Mouse (Mus musculus) G1E-ER4 (cell line): Measurements from ENCODE around the gene B4galt5. TPM values are rescaled to one million over a fixed set of nuclear protein-coding genes. Genes with fewer than 3 reads are reported as not detected.

Source experiments
- GATA1 ChIP-seq: IDR thresholded peaks from one replicate; pipeline ENCODE4 v1.8.0; 2012; ENCODE audit warnings: low read length, inconsistent platforms
- polyA plus RNA-seq: library from polyadenylated mRNA; stranded (reverse); fragments of >175 nt; gene quantifications from 2 replicates; pipeline ENCODE4 v1.2.3, GENCODE M21; 2012

B4galt5 gene
- polyA plus RNA-seq, 1 experiment: not detected

DNA sequence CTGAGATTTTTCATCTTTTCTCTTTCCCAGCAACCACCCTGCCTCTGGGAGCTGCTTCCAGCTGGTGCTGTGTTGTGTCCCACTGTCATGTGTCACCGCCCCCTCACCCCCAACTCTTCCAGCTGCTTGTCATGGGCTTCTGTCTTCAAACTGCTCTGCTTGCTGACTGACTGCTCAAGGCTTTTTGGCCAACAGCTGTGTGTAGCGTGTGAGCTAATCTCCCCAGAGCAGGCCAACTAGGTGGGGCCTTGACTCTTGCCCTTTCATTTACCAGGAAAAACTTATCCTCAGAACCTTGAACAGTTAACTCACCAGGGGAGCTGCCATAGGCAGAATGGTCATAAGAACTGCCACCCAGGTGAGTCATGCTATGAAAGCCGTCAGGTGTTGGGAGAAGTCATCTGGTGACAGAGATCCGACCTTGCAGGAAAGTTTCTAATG, 56.8 kb downstream of the B4galt5 start:
- no peak for TF ChIP-seq GATA1

DNA sequence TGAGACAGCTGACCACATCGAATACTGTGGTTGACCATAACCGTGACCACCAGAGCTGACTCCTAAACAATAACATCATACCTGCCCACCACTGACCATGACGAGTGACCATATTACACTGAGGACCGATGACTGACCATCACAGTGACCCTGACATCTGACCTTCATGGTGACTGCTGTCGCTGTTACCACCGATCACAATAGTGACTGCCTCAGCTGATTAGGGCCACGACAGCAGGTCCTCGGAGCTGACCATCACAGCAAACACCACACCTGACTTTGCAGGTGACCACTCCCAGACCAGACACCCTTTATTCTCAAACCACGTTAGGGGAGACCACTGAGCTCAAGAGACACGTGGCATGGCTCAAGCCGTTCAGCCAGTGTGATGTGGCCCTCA, 57.3 kb downstream of the B4galt5 start:
- no peak for TF ChIP-seq GATA1

DNA sequence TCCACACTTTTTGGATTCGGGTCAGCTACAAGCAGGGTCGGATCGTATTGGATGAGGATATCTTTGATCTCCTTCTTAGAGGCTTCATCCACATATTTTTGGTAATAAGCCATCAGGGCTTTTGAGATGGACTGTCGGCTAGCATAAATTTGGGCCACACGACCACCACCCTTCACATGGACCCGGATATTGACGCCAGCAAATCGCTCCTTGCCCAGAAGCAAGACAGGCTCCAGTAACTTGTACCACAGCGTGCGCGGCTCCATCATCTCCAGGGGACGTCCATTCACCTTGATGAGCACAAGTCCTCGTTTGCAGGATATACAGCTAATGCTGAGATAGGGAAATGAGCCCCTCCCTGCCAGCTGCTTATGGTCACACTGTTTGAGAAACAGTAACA, 67.5 kb downstream of the B4galt5 start:
- no peak for TF ChIP-seq GATA1

DNA sequence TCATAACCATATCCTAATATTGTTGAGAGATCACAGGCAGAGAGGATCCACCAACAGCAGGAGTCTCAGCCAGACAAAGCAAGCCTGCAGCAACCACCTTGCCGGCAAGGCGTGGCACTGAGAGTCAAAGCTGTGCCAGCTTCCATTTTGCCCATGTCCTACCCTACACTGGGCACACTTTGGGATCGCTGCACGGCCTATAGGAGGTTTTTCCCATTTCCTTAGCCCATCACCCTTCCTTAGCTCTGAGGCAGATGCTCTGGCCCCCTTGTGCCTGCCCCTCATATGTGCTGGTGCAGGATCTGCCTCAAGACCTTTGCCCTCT, 68.0 kb downstream of the B4galt5 start:
- no peak for TF ChIP-seq GATA1

DNA sequence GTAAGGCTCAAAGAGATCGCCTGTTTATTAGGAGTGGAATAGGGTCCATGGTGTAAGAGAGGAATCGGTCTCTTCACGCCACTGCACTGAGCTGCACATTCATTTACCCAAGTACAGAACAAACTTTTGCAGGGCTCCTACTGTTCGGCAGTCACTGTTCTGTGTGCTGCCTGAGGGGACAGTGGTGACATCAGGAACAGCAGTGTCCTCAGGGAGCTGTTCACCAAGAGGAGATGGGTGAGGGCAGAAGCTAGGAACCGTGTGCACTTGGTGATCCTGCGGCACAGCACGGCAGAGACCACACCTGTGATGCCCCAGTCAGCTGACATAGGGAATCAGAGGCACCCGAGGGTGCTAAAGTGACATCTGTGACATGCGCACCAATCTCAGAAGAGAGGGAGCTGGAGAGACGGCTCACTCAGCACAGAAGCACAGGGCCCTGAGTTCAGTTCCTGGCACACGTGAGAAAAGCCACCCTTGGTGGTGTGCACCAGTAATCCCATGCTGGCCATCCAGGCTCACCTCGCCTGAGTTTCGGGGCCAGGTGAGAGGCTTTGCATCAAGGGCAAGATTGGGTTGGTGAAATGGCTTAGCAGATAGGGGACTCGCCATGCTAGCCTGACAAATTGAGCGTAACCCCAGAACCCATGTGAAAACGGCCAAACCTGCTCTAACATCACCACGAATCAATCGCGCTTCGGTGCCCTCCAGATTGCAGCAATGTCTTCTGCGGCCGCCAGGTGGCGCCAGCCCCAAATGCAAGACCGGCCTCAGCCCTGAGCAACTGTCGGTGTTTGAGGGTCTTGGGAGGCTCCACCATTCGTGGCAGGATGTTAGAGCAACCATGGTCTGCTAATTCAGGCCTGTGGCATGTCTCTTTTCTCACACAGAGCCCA, 68.6 kb downstream of the B4galt5 start:
- no peak for TF ChIP-seq GATA1

DNA sequence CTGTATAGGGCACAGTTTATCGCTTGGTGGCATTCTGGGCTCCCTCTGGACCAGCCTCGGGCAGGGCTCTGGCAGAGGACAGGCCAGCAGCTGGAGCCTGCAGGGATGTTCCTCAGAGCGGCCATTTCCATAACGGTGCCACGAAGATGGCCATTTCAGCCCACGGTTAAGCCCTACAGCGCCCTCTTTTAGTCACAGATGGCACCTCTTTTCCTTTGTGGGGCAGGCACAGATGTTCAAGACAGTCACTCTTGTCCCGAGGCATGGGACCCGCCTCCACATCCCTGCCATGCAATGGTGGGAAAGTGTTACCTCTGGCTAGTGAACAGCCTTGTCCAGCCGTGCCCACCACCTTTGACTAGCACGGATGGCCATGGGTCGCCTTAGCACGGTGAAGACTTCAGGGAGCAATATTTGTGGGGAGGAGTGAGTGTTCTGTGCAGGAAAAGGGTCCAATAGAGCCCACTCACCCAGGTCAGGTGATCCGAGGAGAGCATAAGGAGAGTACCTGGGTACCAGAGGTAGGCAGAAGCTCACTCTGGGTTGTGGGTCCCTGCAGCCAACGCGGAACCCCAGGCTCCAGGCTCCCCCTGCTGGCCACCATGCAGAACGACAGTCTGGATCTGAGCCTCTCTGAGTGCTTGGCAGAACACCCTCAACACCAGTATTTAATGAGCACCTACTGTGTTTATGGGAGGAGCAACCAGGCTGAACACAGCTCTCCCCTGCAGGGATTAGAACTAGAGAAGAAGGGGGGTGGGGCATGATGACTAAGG, 70.0 kb downstream of the B4galt5 start:
- TF ChIP-seq GATA1: no peak

DNA sequence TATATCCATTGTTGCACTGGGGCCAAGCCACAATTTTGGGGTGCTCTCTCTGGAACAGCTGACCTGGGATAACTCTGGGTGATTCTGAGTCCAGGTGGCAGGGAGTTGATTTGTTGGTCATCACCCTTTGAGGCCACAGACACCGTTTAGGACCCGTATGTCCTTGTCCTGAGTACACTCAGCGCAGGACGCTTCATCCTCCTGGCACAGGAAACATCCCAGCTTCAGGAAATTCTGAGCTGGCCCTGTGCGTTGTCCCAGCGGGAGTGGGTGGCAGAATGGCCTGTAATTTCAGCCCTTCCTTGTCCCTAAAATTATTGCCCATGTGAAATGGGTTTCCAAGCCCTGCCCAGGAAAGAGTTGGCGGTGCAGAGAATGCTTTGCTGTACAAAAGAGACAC, 71.0 kb downstream of the B4galt5 start:
- no peak for TF ChIP-seq GATA1

DNA sequence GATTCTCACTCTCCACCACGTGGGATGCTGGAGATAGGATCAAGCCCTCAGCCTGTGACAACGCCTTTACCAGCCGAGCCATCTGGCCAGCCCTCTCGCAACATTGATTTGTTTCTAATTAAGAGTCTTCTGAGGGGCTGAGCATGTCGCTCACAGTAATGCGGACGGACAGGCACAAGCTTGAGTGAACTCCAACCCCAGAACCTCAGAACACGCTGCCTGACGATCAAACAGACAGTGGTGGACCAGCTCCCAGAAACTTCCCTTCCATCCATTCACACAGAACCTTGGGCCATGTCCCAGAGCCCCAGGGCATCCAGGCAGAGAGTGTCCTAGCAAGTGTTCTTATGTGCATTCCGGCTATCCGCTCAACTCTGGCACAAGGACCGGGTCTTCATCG, 72.0 kb downstream of the B4galt5 start:
- TF ChIP-seq GATA1: no peak

DNA sequence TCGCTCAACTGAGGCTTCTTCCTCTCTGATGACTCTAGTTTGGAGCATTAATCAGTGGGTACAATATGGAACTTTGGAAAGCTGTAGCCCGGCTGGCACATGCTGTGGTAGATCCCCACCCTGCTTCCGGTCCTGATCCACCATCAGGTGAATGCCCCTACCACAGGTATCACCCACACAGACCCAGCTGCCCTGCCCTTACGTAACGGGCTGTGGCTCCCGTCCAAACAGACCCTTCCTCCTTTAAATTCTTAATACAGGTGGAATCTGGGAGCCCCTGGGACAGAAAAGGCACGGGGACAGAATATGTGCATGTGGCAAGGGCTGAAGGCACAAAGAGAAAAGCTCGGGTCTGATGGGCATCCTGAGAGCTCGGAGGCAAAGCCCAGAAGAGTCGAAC, 73.1 kb downstream of the B4galt5 start:
- TF ChIP-seq GATA1: no peak

DNA sequence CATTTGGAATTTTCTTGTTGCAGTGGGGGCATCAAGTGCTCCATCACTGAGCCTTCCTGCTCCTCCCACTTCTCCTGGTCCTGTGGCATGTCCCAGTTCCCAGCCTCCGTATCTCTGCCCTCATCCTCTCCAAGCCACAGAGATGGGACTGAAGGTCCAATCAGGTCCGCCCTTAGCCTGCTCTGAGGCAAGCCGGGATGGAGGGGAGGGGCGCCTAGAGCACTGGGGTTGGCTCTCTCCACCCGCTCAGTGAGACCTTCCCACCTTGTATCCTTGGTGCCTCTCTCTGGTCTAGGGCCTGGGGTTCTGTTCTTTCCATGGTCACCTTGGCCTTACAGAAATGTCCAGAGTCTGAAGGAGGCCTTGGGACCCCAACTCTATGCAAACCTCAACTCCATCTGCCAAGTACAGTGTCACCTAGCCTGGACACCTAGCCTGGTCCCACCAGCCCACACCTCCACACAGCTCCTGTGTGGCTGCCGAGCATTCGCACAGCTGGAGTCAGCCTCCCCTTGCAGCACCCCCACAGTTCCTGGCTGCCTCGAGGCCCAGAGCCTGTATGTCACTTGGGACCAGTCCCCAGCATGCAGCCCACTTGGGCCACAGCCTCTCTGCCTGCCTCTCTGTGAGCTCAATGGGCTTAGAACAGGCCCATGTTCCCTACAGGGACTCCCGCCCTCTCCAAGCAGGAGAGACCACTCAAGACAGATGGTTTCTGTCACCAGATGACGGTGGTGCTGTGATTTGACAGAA, 74.1 kb downstream of the B4galt5 start:
- TF ChIP-seq GATA1: no peak

DNA sequence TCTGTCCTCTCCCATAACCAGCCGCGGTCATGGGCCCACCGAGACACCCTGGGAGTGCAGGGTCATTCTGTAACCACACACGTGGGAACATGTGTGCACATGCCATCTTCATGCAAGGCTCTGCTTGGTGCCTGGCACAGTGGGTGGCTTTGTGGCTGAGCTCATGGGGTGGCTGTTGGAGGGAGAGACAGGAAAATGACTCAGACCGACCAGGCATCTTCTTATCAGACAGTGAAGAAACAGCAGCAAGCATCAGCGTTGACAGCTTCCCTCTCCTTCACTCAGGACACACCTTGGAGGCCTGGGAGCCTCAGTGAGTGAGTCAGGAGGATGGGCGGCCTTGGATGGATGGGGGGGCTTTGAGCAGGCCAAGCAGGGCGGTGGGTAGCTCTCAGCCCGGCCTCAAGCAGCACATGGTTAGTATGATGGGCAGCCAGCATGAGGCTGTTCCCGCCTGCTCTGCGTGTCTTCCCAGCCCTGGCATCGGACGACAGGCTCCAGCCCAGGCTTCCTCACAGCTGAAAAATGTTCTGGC, 75.7 kb downstream of the B4galt5 start:
- no peak for TF ChIP-seq GATA1

DNA sequence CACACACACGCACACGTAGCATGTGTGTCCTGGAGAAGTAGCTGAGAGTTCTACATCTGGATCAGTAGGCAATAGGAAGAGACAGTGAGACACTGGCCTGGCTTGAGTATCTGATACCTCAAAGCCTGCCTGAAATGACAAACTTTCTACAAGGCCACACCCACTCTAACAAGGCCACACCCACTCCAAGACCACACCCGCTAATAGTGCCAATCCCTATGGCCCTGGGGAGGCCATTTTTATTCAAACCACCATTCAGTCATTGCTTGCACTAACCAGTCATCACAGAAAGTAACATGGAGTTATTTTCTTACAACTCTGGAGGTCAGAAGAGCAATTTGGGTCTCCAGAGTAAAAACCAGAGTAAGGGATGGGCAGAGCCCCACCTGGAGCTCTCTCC, 76.3 kb downstream of the B4galt5 start:
- TF ChIP-seq GATA1: no peak

DNA sequence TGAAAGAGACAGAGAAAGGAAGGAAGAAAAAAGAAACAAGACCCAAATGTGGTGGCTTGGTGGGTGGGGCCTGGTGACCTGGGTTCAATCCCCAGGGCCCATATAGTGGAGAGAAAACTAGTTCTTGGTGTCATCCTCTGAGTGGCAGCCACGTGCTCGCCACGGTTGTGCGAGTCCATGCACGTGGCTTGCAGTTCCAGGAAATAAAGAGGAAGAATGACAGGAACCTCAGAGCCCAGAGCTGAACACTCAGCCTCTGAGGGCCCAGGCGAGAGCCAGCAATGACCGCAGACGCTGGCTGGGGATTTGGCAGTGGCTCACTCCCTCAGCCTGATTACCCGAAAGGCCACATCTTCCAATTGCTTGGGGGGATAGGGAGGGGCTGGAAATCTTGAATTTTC, 77.9 kb downstream of the B4galt5 start:
- no peak for TF ChIP-seq GATA1

DNA sequence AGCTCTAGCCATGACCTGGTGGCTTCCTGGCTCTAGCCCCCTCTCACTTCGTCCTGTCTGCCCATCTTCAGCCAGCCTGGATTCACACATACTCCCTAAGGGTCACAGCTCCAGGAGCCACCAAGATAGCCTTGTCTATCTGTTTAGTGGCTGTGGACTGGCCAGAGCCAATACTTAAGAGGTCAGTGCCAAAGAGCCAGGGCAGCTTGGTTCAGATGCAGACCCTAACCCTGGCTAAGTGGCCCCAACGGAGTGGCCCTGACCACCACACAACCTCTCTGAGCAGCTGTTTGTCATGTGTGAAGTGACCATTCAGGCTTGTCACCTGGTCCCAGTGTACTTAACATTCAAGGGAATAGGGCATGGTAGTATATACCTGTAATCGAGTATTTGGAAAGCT, 78.5 kb downstream of the B4galt5 start:
- no peak for TF ChIP-seq GATA1

DNA sequence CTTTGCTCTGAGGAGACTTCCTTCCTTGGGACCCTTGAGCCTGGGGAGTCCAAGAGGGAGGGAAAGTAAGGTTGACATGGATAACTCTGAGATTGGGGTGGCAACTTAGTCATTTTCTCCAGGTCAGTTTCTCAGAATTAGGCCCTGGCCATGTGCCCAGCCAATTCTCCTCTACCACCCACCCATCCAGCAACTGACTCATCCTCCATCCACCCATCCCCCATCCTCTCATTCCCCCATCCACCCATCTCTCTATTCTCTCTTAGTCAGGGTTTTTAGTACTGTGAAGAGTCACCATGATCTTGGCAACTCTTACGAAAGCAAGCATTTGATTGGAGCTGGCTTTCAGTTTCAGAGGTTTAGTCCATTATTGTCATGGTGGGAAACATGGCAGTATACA, 80.3 kb downstream of the B4galt5 start:
- no peak for TF ChIP-seq GATA1

DNA sequence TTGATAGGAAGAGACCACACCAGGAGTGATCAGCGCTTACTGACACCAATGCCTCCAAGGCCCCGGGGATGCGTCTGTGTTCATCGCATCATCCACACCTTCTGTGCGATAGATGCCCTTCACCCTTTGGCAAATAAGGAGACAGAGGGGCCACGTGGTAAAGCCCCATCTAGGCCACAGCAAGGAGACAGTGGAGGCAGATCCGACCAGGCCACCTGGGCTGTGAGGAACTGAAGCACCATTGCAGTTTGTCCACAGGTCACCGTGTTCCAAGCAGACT, 80.6 kb downstream of the B4galt5 start:
- TF ChIP-seq GATA1: no peak
